Mouse (Mus musculus) E14TG2a.4 (cell line): ENCODE measurements around the gene Tbc1d1.

Experiments
- H3K27me3 ChIP-seq: 2 replicates; pipeline ENCODE4 v1.6.1; 2014; ENCODE audit warnings: low read length, control low read depth; ENCODE audit not compliant: insufficient read depth
- H3K36me3 ChIP-seq: 2 replicates; pipeline ENCODE4 v1.6.1; 2014; ENCODE audit warnings: low read length, control low read depth; ENCODE audit not compliant: insufficient read depth
- H3K4me1 ChIP-seq: replicated peaks from 2 replicates; pipeline ENCODE4 v1.6.1; 2014; ENCODE audit warnings: low read depth, low read length, control low read depth
- H3K4me3 ChIP-seq: replicated peaks from 2 replicates; pipeline ENCODE4 v1.5.1; 2014; ENCODE audit warnings: mild to moderate bottlenecking, low read length
- H3K9me3 ChIP-seq: 2 replicates; pipeline ENCODE4 v1.6.1; 2014; ENCODE audit warnings: low read length, control low read depth
- CTCF ChIP-seq: conservative IDR thresholded peaks from 2 replicates; pipeline ENCODE4 v1.5.1; 2014; ENCODE audit warnings: low read length
- NANOG ChIP-seq: IDR thresholded peaks from 2 replicates; pipeline ENCODE4 v1.6.1; 2014; ENCODE audit warnings: borderline replicate concordance, low read length, mixed read lengths
- POU5F1 ChIP-seq: IDR thresholded peaks from 2 replicates; pipeline ENCODE4 v1.6.1; 2014; ENCODE audit warnings: low read length, borderline replicate concordance

Gene Tbc1d1

DNA sequence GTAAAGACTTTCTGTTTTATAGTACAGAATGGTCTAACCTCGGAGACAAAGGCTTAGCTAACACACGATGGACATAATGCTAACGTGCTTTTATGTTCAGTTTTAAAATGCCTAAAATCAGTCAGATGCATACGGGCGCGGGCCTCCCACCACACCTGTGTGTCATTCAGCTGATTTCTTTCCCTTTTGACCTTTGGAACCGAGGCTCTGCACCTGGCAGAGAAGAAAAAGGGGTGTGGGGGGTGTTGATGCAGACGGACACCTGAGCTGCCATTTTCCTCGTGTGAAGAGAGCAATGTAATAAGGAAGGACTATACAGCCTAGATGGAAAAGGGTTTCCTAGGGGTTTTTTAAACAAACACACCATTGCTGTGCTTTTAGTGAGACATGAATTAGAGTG, 76.8 kb downstream of the Tbc1d1 start:
- H3K9me3 ChIP-seq: no peaks in the 10 kb centered on the region
- H3K4me1 ChIP-seq: peaks cover 73% of the 10 kb centered on the region
- no peaks in the 10 kb centered on the region for H3K36me3 ChIP-seq
- H3K4me3 ChIP-seq: no peak overlapping the region
- no peak for TF ChIP-seq POU5F1
- no peak for TF ChIP-seq CTCF
- TF ChIP-seq NANOG: no peak
- no peaks in the 10 kb centered on the region for H3K27me3 ChIP-seq

DNA sequence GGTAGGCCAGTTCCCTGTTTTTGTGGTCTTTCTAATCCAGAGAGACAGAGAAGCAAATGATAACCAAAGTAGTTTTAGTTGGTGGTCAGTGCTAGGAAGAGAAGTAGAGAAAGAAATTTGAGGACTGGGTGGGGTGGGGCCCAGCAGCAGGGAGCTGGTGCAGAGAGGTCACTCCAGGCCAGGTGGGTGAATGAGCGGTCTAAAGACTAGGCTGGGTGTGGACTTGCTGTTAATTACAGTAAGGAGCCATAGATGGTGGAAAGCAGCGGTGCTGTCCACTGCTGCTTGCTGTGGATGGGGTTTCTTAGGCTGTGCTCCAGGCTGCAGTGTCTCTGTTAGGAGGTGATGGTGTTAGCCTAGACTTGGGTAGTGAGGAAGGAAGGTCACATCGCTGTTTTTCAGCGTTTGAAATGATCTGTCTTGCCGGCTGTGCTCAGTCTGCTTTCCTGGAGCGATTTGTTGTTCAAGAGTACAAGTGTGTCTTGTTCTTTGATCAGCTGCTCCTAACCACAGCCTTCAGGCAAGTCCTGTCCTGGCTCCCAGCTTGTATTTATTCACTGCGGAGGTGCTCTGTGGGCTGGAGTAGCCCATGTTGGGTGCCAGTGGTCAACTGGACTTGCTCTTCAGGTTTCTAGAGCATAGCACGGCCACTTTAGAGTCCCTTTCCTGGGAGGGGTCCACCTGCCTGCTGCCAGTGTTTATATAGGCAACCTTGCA, 78.3 kb downstream of the Tbc1d1 start:
- no peaks in the 10 kb centered on the region for H3K9me3 ChIP-seq
- no peaks in the 10 kb centered on the region for H3K27me3 ChIP-seq
- H3K36me3 ChIP-seq: no peaks in the 10 kb centered on the region
- H3K4me1 ChIP-seq: peaks cover 71% of the 10 kb centered on the region
- peak overlapping the region; percentile 37; the same call in 1 of the 2 replicates for H3K4me3 ChIP-seq
- TF ChIP-seq POU5F1 (no peak), NANOG (no peak), CTCF (no peak)

DNA sequence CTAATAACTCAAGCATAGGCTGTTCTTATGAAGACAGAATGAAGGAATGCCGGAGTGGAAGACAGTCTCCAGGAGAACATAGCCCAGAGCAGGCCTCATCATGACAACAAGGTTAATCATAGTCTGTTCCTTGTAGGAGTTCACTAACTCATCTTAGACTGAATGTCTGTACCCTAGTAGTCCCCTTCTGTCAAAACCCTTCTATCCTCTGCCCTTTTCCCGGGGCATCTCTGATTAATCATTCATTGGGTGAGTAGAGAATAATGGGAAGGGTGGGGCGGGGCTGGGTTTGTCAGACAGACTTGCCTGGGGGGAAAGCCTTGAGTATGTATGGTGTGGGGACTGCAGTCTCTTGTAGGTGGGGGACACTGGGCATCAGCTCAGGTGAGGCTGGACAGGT, 79.1 kb downstream of the Tbc1d1 start:
- Histone ChIP-seq H3K4me3 (no peak overlapping the region), H3K4me1 (peaks cover 73% of the 10 kb centered on the region), H3K27me3 (no peaks in the 10 kb centered on the region), H3K36me3 (no peaks in the 10 kb centered on the region), H3K9me3 (no peaks in the 10 kb centered on the region)
- TF ChIP-seq NANOG: no peak
- no peak for TF ChIP-seq POU5F1
- TF ChIP-seq CTCF: no peak

GRCm38 (mm10) chr5:64236561-64236960, 80.5 kb downstream of the Tbc1d1 start:
- TF ChIP-seq POU5F1 (no peak), CTCF (no peak), NANOG (no peak)
- Histone ChIP-seq H3K36me3 (no peaks in the 10 kb centered on the region), H3K4me1 (peaks cover 80% of the 10 kb centered on the region), H3K27me3 (no peaks in the 10 kb centered on the region), H3K9me3 (no peaks in the 10 kb centered on the region), H3K4me3 (no peak overlapping the region)

DNA sequence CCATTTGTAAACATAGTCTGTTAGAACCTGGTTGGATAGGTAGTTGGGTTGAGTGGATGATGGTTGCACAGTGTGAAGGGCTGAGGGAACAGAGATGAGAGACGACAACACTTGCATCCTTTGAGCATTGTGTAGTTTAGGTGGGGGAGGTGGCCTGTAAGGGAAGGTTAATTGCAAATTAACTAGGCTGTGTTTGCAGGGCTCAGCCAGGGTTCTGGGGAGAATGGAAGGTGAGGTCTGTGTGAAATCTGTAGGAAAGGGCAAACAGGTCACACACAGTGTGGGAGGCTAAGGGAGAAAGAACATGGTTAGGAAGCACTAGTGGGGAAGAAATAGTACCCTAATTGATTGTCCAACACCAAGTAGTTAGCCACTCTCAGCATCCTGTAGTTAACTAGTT, 81.2 kb downstream of the Tbc1d1 start:
- no peaks in the 10 kb centered on the region for H3K36me3 ChIP-seq
- no peak overlapping the region for H3K4me3 ChIP-seq
- no peaks in the 10 kb centered on the region for H3K9me3 ChIP-seq
- no peaks in the 10 kb centered on the region for H3K27me3 ChIP-seq
- peaks cover 87% of the 10 kb centered on the region for H3K4me1 ChIP-seq
- TF ChIP-seq CTCF: no peak
- peak; percentile 37; the same call in 1 of the 2 replicates for TF ChIP-seq NANOG
- no peak for TF ChIP-seq POU5F1

GRCm38 (mm10) chr5:64237693-64238092, 81.6 kb downstream of the Tbc1d1 start:
- H3K9me3 ChIP-seq: no peaks in the 10 kb centered on the region

DNA sequence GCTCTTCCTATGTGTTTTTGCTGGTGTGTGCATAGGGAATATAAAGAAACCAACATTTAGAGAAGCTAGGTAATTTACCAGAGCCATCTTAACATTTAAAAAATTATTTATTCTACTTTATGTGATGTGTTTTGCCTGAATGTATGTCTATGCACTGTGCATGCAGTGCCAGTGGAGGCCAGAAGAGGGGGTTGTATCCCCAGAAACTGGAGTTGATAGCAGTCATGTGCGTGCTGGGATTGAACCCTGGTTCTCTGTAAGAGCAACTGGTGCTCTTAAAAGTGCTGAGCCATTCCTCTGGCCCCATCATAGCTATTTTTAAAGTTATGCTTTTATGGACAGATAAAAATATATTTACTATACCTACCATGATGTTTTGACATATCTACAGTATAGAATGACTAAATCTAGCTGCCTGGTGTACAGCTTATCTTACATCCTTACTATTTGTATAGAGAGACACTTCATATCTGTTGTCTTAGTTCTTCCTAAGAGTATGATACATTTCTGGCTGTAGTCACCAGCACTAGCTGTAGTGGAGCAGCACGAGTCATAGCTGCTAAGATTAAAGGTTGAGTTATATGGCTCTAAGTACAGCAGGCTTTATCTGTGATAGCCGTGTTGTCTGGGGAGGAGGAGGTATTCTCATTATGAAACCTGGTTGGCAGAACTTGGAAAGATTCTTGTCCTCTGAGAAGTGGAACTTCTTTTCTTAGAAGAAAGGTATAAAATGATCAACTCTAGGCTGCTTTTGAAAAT, 83.0 kb downstream of the Tbc1d1 start:
- Histone ChIP-seq H3K4me3 (no peak overlapping the region), H3K9me3 (no peaks in the 10 kb centered on the region), H3K4me1 (peaks cover 89% of the 10 kb centered on the region), H3K27me3 (no peaks in the 10 kb centered on the region), H3K36me3 (no peaks in the 10 kb centered on the region)
- TF ChIP-seq NANOG (no peak), CTCF (peak; percentile 78)

More at GRCm38 (mm10) chr5:64237693-64238092, 81.6 kb downstream of the Tbc1d1 start:
- Histone ChIP-seq H3K36me3 (no peaks in the 10 kb centered on the region), H3K4me3 (no peak overlapping the region), H3K4me1 (peaks cover 89% of the 10 kb centered on the region), H3K27me3 (no peaks in the 10 kb centered on the region)
- no peak for TF ChIP-seq NANOG
- no peak for TF ChIP-seq POU5F1
- no peak for TF ChIP-seq CTCF

DNA sequence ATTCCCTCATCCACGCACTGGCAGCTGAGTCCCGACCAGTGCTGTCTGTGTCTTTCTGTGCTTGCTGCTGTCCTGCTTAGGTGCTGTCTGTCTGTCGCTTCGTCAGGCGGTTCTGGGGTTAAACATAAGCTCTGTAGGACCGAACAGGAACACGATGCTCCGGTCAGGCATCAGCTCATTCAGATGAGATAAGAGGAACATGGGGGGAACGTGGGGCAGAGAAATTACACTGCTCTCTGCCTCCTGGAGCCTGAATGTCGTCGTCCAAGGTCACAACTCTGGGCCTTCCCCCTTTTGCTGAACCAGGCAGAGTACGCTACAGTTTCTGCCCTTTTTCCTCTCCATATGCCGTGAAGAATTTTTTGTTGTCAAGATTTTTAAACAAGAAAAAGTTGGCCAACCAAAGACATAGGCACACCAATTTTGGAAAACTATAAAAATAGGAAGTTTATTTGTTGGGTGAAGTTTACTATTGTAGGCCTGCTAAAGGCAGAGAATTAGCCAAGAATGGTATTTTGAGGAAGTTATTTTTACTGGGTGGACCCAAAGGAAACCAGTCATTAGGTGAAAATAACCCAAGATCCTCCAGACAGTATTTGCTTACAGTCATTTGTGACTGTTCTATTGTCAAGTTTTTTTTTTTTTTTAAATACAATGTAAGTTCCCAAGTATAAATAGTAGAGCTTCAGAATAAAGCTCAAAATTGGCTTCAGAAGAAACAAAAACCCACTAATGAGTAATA, 85.0 kb downstream of the Tbc1d1 start:
- H3K9me3 ChIP-seq: no peaks in the 10 kb centered on the region
- peaks cover 80% of the 10 kb centered on the region for H3K4me1 ChIP-seq
- no peaks in the 10 kb centered on the region for H3K27me3 ChIP-seq
- no peak for TF ChIP-seq NANOG
- TF ChIP-seq POU5F1: no peak
- no peak for TF ChIP-seq CTCF
- H3K36me3 ChIP-seq: no peaks in the 10 kb centered on the region
- H3K4me3 ChIP-seq: 0 out of 2 replicates have a peak overlapping the region, but pooled peaks have one; percentile 3

DNA sequence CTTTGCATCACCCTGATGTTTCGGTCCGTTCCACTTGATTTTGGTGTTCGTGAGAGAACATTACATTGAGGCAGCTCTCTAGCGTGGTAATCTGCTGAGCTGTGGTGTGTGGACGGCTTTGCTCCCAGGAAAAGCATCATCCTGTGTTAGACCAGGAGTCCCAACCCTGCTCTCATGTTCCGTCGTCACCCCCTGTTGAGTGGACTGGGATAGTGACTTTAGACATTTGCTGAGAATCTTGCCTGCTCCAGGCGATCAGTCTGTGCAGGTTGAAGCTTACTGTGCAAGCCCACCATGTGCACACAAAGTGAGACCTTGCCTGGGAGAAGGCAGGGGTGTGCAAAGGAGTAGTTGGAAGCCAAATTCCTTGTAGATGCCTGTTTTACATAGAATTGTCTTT, 85.8 kb downstream of the Tbc1d1 start:
- no peak overlapping the region for H3K4me3 ChIP-seq
- peaks cover 73% of the 10 kb centered on the region for H3K4me1 ChIP-seq
- TF ChIP-seq NANOG (no peak), POU5F1 (no peak), CTCF (no peak)
- H3K36me3 ChIP-seq: no peaks in the 10 kb centered on the region
- no peaks in the 10 kb centered on the region for H3K9me3 ChIP-seq
- H3K27me3 ChIP-seq: no peaks in the 10 kb centered on the region
